Mouse (Mus musculus): Measurements from ENCODE around the gene Dock7.
"Not testable (repeated sequence)": the region's sequence is repeated elsewhere in the genome, so short reads cannot be mapped to it uniquely, and the experiment has no call there.

The Dock7 gene

DNA sequence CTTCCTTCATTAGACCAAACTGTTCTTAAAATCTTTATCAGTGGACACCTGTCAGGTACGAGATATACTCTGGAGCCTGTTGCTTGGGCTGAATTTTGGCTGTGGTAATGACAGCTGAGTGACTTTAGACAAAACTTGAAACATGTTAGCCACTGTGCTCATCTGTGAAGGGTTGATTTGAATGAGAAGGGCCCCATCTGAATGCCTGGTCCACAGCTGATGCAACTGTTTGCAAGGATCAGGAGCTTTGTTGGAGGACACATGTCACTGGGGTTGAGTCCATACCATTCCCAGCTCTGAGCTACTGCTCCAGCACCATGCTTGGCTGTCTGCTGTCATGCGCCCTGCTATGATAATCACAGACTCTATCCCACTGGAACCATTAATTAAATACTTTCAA is 115.1 kb downstream of the Dock7 start:
- DNase-seq (ENCODE audit: low spot score): no peak

DNA sequence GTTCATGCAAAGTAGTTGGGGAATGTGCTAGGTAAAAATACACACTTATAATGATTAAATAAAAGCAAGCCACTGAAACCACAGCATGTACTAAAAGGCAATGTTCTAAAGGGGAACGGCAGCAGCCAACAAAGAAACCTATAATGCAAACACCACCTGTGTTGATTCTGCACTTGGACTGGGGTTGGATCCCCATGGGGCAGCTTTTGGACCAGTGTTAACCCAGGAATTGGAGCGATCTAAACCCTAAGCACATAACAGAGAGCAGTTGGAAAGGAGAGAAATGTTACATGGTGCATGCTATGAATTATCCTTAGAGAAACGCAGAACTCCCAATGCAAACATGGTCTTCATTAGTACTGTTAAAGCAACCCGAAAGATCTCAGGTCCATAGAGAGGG is 127.2 kb downstream of the Dock7 start:
- no peak for DNase-seq (ENCODE audit: low spot score)

DNA sequence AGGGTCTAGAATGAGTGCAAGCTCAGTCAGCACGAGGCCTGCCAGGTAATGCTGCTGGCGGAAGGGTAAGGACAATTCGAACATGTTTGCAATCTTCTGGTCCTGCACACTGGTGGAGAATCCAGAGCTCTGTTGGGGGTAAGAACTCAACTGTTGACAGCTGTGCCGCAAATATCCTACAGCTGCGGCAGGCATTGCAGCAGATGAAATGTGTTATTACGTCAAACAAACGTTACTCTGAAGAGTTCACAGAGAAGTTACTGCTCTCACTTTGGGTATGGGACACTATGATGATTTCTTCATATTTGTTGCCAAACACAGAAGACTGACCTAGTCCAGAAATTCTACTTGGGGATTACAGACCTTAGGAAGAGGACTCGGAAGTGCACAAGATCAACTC is 136.0 kb downstream of the Dock7 start:
- no peak for DNase-seq (ENCODE audit: low spot score)

DNA sequence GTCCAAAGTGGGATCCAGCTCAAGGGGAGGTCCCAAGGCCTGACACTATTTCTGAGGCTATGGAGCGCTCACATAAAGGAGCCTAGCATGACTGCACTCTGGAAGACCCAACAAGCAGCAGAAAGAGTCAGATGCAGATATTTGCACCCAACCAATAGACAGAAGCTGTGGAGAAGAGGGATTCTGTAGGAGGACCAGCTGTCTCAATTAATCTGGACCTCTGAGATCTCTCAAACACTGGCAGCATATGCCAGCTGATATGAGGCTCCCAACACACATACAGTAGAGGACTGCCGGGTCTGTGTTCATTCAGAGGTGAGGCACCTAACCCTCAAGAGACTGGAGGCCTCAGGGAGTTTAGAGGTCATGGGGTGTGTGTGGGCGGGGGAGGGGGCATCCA is 140.7 kb downstream of the Dock7 start:
- DNase-seq (ENCODE audit: low spot score): not testable (repeated sequence)

DNA sequence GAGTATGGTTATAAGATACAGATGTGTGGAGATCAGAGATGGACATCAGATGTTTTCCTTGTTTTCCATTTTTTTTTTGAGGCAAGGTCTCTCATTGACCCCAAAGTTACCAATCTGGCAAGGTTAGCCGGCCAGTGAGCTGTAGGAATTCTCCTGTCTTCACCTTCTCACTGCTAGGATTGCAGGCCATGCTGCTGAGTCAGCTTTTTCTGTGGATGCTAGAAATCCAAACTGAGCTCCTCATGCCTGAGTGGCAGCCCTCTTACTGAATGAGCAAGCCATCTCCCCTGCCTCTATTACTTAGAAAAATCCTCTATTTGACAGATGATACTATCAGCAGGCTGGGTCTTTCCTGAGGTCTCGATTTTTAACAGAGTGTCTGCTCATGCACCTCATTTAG is 142.0 kb downstream of the Dock7 start:
- no peak for DNase-seq (ENCODE audit: low spot score)

DNA sequence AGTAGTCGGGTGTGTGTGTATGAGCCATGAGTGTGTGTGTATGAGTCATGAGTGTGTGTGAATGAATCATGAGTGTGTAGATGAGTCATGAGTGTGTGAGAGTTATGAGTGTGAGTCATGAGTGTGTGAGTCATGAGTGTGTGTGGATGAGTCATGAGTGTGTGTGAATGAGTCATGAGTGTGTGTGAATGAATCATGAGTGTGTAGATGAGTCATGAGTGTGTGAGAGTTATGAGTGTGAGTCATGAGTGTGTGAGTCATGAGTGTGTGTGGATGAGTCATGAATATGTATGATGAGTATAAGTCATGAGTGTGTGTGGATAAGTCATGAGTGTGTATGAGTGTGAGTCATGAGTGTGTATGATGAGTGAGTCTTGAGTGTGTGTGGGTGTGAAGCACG is 142.4 kb downstream of the Dock7 start:
- not testable (repeated sequence) for DNase-seq (ENCODE audit: low spot score)

DNA sequence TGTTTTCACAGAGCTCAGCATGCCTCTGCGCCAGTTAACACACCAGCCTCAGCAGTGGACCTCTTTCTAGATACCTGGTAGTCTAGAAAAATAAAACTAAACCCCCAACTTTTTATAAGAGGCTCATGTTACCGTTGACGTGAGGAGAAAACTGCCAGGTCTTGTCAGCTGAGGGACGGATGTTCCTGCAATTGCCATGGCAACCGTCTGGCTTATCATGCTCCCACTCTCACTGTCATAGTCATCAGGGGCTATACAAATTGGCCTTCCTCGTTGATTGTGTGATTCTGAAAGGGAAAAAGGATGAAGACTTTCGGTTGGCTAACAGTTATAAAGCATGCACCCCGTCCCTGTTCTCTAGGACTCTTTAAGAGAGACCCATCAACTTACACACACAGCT is 145.0 kb downstream of the Dock7 start:
- DNase-seq (ENCODE audit: low spot score): no peak

DNA sequence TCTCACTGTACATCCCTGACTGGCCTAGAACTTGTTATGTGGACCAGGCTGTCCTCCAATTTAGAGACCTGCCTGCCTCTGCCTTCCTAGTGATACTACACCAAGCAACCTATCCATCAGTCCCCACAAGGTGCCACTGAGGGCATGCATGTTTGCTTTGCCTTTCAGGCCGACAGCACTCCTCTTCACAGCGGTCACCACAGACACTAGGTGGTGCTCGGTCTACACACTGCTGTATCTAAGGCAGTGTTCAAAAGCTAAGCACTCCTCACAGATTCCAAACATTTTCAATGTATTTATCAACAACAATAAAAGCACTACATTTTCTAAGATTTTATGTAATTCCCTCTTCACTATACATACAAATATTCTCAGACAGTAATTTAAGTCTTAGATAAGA is 150.8 kb downstream of the Dock7 start:
- DNase-seq (ENCODE audit: low spot score): no peak

DNA sequence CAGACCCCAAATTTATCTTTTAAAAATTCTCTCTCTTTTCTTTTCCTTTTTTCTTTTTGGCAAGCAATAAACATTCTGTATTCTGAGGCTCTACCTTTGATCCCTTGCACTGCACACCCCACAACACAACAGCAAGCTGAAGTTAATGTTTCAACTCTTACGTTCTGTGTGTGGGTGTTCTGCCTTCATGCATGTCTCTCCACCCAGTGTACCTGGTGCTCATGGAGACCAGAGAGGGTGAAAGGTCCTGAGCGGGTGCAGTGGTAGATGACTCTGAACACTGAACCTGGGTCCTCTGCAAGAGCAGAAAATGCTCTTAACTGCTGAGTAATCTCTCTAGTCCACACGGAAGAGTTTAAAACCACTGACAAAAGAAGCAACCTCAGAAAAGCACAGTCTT is 160.5 kb downstream of the Dock7 start:
- no peak for DNase-seq (ENCODE audit: low spot score)

DNA sequence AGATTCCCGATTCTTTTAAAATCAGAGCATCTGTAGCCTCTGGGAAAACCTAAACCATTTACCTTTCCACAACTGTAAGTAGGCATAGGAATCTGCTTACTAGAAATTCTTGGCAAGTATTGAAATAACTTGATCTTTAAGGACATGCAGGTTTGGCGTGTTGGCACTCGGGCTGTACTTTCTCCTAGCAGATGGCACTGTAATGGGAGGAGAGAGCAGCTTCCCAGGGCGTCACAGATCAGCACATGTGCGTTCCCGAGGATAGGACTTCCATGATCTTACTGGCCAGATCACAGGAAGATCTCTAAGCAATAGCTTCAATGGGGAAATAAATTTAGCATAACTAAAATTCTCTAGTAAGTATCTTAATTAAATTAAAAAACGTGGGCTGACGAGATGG is 164.7 kb downstream of the Dock7 start:
- no peak for DNase-seq (ENCODE audit: low spot score)

DNA sequence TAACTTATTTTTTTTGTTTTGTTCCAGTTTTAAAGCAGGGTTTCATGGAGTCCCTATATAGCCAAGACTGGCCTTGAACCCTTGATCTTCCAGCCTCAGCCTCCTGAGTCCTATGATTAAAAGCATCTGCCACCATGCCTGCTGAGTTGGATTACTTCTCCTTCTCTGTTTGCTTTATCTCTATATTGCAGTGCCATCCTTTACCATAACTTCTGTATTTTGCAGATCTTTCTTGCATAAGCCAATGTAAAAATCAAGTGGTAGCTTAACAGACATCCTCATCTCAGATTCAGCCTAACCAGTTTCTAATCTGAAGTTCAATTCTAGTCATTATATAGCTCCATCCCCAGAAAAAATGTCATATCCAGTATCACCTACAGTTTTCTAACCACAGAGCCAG is 170.2 kb downstream of the Dock7 start:
- DNase-seq (ENCODE audit: low spot score): no peak

DNA sequence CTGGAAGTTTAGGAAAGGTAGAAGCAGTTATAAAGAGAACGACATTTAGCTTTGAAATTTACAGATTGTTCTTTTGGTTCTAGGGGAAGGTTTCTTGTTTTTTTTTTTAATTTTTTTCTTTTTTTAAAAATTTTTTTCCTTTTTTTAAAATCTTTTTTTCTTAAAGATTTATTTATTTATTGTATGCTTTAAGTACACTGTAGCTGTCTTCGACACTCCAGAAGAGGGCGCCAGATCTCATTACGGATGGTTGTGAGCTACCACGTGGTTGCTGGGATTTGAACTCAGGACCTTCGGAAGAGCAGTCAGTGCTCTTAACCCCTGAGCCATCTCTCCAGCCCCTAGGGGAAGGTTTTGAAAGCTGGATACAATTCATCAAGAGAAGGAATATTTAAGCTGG is 182.5 kb downstream of the Dock7 start:
- DNase-seq (ENCODE audit: low spot score): not testable (repeated sequence)

DNA sequence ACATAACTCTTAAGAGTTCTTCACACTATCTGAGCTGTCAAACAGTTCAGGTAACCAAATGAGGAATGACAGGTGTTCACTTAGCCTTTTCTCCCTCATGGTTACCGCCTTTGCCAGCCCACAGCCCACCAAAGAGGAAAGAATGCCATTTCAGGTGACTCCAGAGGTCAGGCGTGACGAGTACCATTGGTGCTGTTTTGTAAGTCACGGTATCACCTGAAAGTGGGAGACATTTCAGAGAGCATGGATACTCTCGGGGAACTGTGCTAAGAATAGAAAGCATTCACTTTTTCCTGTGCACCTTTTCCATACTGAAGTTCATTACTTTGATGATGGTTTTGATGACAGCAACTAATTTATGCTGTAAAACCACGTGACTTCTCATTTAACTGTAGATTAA is 184.7 kb downstream of the Dock7 start:
- DNase-seq (ENCODE audit: low spot score): no peak

DNA sequence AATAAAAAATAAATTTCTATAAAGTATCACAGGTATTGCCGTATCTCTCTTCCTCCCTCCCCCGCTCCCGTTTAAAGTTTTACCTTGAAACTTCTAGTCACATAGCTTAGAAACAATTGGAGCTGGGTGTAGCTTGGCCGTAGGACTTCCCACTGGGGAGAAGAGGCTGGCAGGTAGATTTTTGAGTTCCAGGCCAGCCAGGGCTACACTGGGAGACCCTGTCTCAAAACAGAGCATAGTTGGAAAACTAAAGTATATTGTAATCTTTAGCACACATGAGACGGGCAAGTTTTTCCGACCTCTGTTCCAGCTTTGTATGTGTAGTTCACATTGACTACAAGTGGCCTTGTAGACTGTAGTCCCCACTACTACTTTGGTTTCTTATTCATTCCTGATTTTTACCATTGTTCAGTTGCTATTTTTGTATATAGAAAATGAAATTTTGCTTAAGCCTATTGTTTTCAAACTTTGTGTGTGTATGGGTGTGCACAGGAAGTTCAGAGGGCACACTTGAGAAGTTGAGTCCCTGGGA is 195.4 kb downstream of the Dock7 start:
- no peak for DNase-seq (ENCODE audit: low spot score)

DNA sequence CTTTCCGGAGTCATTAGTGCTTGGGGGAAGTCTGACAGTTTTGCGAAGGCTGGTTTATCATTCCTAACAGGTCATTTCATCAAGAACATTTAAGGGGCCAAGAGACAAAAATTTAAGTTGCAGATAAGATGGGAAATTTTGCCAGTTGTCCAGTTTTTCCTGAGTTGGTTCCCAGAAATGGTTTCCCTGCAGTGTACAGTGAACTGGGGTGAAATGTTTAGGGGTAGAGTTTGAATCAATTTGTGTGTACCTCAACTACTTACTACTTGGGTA is 195.9 kb downstream of the Dock7 start:
- no peak for DNase-seq (ENCODE audit: low spot score)

DNA sequence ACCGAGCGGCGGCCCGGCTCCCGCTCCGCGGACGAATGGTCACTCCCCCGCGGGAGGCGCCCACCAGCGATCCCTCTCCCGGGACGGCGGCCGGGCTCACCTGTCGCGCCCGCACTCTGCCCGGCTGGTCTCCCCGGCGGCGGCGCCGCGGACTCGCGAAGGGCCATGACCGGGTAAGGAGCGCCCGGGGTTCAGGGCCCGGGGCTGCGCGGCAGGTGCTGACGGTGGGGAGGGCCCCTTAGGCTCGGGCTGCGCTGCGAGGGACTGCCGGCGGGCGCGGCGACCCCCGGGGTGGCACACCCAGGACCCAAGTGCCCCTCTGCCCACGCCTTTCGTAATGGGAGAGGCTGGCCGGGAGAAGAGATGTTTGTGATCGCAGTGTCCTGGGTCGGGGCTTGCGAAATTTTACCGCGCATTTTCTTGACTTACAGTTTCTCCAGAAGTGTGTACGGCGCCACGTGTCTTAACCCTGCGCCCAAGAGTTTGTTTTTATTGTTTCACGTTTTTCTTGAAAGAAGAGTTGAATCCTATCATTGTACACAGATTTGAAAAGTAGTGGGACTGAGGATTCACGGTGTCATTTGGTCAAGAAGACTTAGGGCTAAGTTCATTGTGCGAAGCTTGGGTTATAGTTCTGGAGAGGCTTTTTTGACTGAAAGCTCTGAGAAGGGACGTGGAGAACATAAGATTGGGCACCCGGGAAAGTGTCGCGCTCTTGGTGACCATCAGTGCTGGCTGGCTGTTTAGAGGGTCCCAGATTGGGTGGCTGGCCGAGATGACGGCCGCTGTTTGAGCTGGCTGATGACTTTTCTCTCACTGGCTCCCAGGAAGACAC is 196.4 kb downstream of the Dock7 start:
- DNase-seq (ENCODE audit: low spot score): no peak

DNA sequence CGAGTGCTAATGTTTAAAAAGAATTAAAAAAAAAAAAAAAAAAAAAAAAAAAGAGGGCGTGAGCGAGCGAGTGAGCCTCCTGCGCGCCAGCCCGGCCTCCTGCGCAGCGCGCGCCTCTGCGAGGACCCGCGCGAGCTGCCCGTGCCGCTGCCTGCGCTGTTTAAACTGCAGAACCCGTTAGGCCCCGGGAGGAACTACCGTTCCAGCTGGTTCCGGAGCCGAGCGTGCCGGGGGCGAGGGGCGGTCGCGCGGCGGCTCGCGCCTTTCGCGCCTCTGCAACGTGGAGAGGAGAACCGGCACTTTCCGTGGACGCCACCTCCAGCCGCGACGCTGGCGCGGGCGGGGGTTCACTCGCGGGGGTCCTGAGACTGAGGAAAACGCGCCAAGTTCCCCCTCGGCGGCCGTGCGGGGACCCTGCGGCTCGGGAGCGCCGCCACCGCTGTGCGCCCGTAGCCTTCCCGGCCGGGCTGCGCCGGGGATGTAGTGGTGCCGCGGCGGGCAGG is 197.1 kb downstream of the Dock7 start, which contains the start of gene Usp1:
Gene Usp1, plus strand, starts transcription at position 243 of the 503 bp plus-strand sequence.
- no peak for DNase-seq (ENCODE audit: low spot score)

DNA sequence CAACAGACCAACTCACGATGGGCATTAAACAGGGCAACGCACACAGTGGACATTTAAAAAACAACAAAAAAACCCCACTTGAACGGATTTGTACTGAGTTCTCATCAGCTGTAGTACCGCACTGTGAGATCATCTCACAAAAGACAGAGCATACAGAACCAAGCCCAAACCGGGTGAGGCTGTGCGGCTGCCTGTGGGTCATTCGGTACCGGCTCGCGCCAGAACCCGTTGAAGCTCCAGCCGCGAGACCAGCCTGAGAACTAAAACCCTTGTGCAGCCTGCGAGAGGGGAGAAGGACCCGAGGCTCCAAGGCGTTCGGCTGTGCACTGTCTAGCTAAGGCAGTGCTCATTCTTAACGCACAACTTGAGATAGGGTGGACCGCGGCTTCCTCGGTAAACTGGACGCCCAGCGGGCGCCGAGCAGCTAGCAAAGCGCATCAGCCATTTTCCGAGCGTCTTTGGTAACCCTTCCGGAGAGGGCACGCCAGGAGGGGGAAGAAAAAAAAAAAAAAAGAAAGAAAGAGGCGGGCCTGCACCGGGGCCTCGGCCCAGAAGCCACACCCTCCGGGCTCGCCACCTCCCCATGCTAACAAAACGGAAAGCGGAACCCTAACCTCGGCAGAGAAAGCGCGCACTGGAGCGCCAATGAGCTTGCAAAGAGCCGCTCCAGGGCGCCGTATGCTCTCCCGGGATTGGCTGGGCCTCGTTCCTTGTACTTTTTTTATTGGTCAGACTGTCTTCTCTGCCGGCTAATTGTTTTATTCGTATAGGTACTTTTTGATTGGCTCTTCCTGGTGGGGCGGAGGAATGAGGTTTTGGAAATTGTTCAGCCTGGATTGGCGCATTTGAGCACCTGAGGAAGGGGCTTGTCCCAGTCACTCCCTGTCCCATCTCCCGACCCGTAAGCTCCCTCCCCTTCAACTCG is 197.8 kb downstream of the Dock7 start:
- DNase-seq (ENCODE audit: low spot score): peak; percentile 88

DNA sequence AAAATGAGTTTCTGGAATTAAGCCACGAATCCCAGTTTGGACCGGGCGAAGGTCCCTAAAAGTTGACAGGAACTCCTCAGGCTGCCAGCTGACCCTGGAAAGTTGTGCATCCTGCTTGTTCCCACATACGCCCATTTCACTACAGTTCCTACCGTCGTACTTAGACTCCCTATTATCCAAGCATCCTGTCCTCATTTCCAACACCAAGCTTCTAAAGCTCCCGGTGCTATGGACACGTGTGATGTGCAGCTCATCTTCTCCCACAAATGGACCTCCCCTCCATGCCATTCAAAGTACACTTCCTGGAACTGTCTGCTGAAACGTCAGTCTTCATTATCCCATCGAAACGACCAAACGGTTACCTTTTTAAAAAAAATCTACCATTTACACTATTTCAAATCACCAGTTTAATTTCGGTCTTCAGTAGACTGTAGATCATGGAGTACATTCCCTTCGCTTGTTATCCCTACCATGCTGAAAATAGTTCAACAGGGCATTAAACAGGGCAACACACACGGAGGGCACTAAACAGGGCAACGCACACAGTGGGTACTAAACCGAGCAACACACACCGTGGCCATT is 198.6 kb downstream of the Dock7 start:
- no peak for DNase-seq (ENCODE audit: low spot score)

DNA sequence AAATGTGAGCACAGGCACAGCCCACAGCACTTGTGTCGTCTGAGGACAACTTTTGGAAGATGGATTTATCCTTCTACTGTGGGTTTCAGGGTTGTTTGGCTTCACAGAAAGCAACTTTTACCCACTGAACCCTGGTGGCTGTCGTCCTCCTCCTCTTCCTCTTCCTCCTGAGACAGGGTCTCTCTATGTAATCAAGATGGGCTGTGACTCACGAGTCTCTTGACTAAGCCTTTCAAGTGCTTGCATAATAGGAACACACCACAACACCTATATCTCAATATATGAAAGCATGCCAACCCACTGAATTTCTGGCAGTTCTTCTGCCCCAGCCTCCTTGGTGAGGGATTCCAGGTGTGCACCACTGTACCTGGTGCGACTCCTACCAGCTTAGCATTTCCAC is 199.8 kb downstream of the Dock7 start:
- DNase-seq (ENCODE audit: low spot score): no peak

DNA sequence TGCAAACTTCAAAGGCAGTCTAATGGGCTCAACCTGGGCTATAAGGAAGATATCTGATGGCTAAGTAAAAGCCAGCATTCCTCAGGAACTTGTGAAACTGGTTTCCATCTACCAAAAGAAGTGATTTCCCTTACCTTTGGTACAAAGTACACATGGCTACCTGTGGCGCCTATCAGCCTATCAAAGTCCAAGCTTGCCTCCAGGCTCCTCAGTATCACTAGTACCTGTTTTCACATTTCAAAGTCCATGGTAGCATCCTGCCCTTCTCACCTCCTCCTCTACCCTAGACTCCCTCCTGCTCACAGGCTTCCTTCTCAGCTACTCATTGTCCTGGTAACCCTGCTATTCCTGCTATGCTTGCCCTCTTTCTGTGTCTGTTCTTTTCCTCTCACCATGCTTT is 202.5 kb downstream of the Dock7 start:
- no peak for DNase-seq (ENCODE audit: low spot score)

DNA sequence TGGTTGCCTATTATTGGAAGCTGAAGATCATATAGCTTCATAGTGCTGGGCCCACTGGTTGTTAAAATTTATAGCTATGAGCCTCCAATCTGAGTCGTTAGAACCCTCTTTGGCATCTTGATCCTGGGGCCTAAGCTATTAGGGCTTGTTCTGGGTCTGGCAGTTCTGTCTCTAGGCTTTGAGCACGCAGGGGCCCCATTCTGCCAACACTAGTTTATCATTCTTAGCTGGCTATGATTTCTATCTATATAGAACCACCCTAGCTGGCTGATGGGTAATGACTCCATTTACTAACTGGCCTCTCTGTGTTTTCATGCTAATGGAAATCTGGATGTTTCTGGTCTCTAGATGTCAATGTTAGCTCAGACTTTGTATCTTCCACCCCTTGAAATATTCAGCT is 203.0 kb downstream of the Dock7 start:
- DNase-seq (ENCODE audit: low spot score): no peak

DNA sequence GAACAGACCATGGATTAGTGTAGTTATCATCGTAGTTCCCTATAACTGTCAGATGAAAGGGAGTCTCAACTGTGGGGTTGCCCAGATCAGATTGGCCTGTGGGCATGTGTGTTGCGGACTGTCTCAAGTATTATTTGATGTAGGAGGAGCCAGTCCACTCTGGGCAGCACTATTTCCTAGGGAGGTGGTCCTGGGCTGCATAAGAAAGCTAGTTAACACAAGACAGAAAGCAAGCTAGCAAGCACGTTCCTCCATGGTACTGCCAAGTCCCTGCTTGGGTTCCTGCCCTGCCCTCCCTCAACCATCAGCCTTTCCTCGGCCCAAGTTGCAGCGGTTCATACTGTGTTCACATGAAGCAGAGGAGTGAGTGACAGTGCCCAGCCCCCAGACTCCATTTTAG is 210.5 kb downstream of the Dock7 start:
- DNase-seq (ENCODE audit: low spot score): no peak
